In the genomic region with DNA sequence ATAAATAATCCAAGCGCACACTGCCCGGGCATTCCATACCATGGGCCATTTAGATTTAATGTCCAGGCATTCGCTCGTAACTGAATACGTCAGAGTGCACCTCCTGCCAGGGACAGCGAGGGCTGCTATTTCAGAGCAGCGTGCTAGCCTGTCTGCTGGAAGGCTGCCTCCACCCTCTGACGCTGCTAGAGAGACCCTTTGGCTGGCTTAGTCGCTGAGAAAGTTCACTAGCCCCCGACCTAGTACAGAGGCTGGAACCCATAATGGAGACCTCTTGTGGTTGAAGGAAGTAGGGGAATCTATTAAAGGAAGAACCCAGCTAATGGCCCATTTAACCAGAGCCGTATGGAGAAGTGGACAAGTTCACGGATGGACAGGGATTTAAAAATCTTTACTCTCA, we compare ENCODE assay signal across 9 mouse cellular contexts. TPM values are rescaled to one million over a fixed set of nuclear protein-coding genes. Genes with fewer than 3 reads are reported as not detected.
DNase-seq lines count a peak whose midpoint lies in the region; ATAC-seq and TF ChIP-seq lines count a peak whose summit lies in the region.
"Had no signal": no experiment of that assay in that cellular context is flagged by ENCODE, and none has a peak within 500 bp of the region (broad histone marks: within the 10 kb centered on the region; RNA-seq: fewer than 3 reads in every experiment).

No protein-coding gene starts in this region.

- H3K9ac ChIP-seq in lung, embryonic 14.5 days, result no peak overlapping the region
- no peak overlapping the region for H3K9ac ChIP-seq in forebrain, embryonic 12.5 days

- H3K36me3 ChIP-seq in lung, embryonic 14.5 days (ENCODE audit: insufficient read depth), result no peaks in the 10 kb centered on the region
- H3K36me3 ChIP-seq in forebrain, embryonic 12.5 days (replicated peaks), result no peaks in the 10 kb centered on the region

- ATAC-seq in lung, embryonic 14.5 days (ENCODE audit: insufficient read depth), result peak; percentile 45; the same call in 1 of the 2 replicates
- no peak for ATAC-seq in forebrain, embryonic 12.5 days (ENCODE audit: low FRiP score)

- H3K4me1 ChIP-seq in lung, embryonic 14.5 days (ENCODE audit: insufficient read depth), result no peaks in the 10 kb centered on the region
- no peaks in the 10 kb centered on the region for H3K4me1 ChIP-seq in lung, adult 2 months (ENCODE audit: control insufficient read depth, insufficient read depth, low read length)
- H3K4me1 ChIP-seq in forebrain, embryonic 12.5 days, result no peaks in the 10 kb centered on the region; the same call in 1 of the 2 replicates

- no peak overlapping the region for H3K4me2 ChIP-seq in lung, embryonic 14.5 days
- H3K4me2 ChIP-seq in forebrain, embryonic 12.5 days, result no peak overlapping the region; the same call in 1 of the 2 replicates

- 37% methylated on average over 12 of the region's 12 CpGs for WGBS in lung, embryonic 14.5 days
- WGBS in lung, adult 2 months, result 49% methylated on average over 12 of the region's 12 CpGs
- 52% methylated on average over 12 of the region's 12 CpGs for WGBS in forebrain, embryonic 12.5 days

- DNase-seq in gastrocnemius, adult 18-20 months (ENCODE audit: low spot score), result peak; percentile 84
- no peak for DNase-seq in gastrocnemius, postnatal 10 days
- peak; percentile 41 for DNase-seq in lung, embryonic 14.5 days
- no peak for DNase-seq in lung, adult 2 months
- DNase-seq in heart, postnatal 4 days, result peak; percentile 45
- DNase-seq in retina, postnatal 1 day, result peak; percentile 36
- DNase-seq in T-cell, adult 2 months (ENCODE audit: low spot score), result no peak
- DNase-seq: cerebellum, adult 9-10 months had no signal

- no peak overlapping the region for H3K27ac ChIP-seq in lung, embryonic 14.5 days (ENCODE audit: low read depth)
- H3K27ac ChIP-seq in forebrain, embryonic 12.5 days, result no peak overlapping the region

- peak; percentile 35 for TF ChIP-seq CTCF in lung, embryonic 14.5 days (IDR thresholded peaks at IDR 0.05; ENCODE audit: low read depth)
- no peak for TF ChIP-seq CTCF in lung, adult 2 months (IDR thresholded peaks at IDR 0.05; ENCODE audit: insufficient read depth, low read length)

- no peaks in the 10 kb centered on the region for H3K9me3 ChIP-seq in lung, embryonic 14.5 days (ENCODE audit: low read depth, low read length)
- H3K9me3 ChIP-seq in forebrain, embryonic 12.5 days, result no peaks in the 10 kb centered on the region

- no peaks in the 10 kb centered on the region for H3K27me3 ChIP-seq in lung, embryonic 14.5 days (ENCODE audit: insufficient read depth, low read length)
- no peaks in the 10 kb centered on the region for H3K27me3 ChIP-seq in forebrain, embryonic 12.5 days

- TF ChIP-seq POLR2A in lung, adult 2 months (IDR thresholded peaks at IDR 0.05; ENCODE audit: borderline replicate concordance, extremely low read depth, low read depth, low read length), result no peak

- H3K4me3 ChIP-seq in lung, embryonic 14.5 days (ENCODE audit: low read depth, low read length), result no peak overlapping the region
- H3K4me3 ChIP-seq in lung, adult 2 months (replicated peaks; ENCODE audit: extremely low read depth, low read depth, low read length), result no peak overlapping the region
- H3K4me3 ChIP-seq in forebrain, embryonic 12.5 days (replicated peaks), result no peak overlapping the region

RNA-seq across cellular contexts. Expression of a gene that starts 49.2 kb away (rescaled TPM):
- total RNA-seq in gastrocnemius, adult 18-20 months (2021), result 10 to 100 TPM; 75.3 to 75.4 TPM
- 10 to 100 TPM; 74.3 to 77.4 TPM for total RNA-seq in gastrocnemius, postnatal 10 days (2021)
- 0.59 and 1.2 TPM in 2 replicates for polyA plus RNA-seq in lung, embryonic 14.5 days (2014; fragmentation: Nextera tagmentation; extraction: Ambion mirVana)
- 2.5 and 3.8 TPM in 2 replicates for polyA plus RNA-seq in lung, adult 2 months (2012; rRNA removed)
- 100 to 1,000 TPM; 265 to 287 TPM for total RNA-seq in heart, postnatal 4 days (2021)
- polyA plus RNA-seq in forebrain, embryonic 12.5 days (2016; fragmentation: Nextera tagmentation; extraction: Ambion mirVana), result 4.6 and 7.2 TPM in 2 replicates

Comparison
In these comparisons a context has a peak if more than half of its experiments do, and no peak if none do; other contexts are left out.
1. DNase-seq: peak in gastrocnemius, adult 18-20 months (single experiment), lung, embryonic 14.5 days (single experiment), heart, postnatal 4 days (single experiment) and retina, postnatal 1 day (single experiment); none in gastrocnemius, postnatal 10 days (single experiment), lung, adult 2 months (single experiment) and T-cell, adult 2 months (single experiment).